Mouse (Mus musculus): ENCODE measurements around the gene Pla1a.

DNA sequence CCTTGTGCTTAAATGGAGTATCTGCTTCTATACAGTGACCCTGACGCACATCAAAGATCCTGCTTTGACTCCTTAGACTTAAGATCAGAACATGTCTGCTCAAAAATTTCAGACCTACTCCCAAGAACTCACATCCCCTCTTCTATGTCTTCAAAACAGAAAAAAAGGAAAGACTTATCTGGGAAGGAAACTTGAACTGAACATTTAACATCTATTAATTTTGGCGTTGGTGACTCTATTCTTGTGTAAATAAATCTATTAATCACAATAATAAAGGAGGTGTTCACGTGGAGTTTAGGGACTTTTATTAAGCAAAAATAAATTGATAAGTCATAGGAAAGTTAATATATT, 20.2 kb upstream of the Pla1a start:
- TF ChIP-seq POLR2A (IDR thresholded peaks at IDR 0.05; ENCODE audit: borderline replicate concordance, control insufficient read depth, low read depth, low read length), result no peak
- no peak for TF ChIP-seq CTCF (IDR thresholded peaks at IDR 0.05; ENCODE audit: control insufficient read depth, insufficient read depth, low read length)
